Mouse (Mus musculus): Measurements from ENCODE around the gene Trim30b. TPM values are rescaled to one million over a fixed set of nuclear protein-coding genes. Genes with fewer than 3 reads are reported as not detected.
"Not testable (repeated sequence)": the region's sequence is repeated elsewhere in the genome, so short reads cannot be mapped to it uniquely, and the experiment has no call there.

Gene Trim30b
- polyA plus RNA-seq, 1 experiment from 2014 or later = not detected

GRCm38 (mm10) chr7:104348043-104348442 is 21.6 kb downstream of the Trim30b start:
- not testable (repeated sequence) for DNase-seq (ENCODE audit: low spot score); H3K9ac ChIP-seq (ENCODE audit: low read length); H3K4me2 ChIP-seq (ENCODE audit: low read depth); H3K36me3 ChIP-seq (ENCODE audit: control insufficient read depth, insufficient read depth, low read length); H3K9me3 ChIP-seq (ENCODE audit: control insufficient read depth, low read length); H3K27me3 ChIP-seq (ENCODE audit: control insufficient read depth, insufficient read depth, low read length); H3K27ac ChIP-seq (ENCODE audit: low read depth, low read length); H3K4me3 ChIP-seq (ENCODE audit: low read depth, low read length); ATAC-seq (ENCODE audit: insufficient read depth, low FRiP score, low TSS enrichment); H3K4me1 ChIP-seq (ENCODE audit: control insufficient read depth, insufficient read depth, low read length)
- WGBS = 91% methylated on average over 4 of the region's 4 CpGs

GRCm38 (mm10) chr7:104340744-104341143 is 28.9 kb downstream of the Trim30b start:
- H3K36me3 ChIP-seq (ENCODE audit: control insufficient read depth, insufficient read depth, low read length); H3K4me2 ChIP-seq (ENCODE audit: low read depth); H3K27me3 ChIP-seq (ENCODE audit: control insufficient read depth, insufficient read depth, low read length); H3K4me1 ChIP-seq (ENCODE audit: control insufficient read depth, insufficient read depth, low read length); DNase-seq (ENCODE audit: low spot score); H3K9ac ChIP-seq (ENCODE audit: low read length); H3K9me3 ChIP-seq (ENCODE audit: control insufficient read depth, low read length); H3K4me3 ChIP-seq (ENCODE audit: low read depth, low read length); H3K27ac ChIP-seq (ENCODE audit: low read depth, low read length); ATAC-seq (ENCODE audit: insufficient read depth, low FRiP score, low TSS enrichment): not testable (repeated sequence)
- WGBS = 94% methylated on average over 2 of the region's 4 CpGs

GRCm38 (mm10) chr7:104335547-104335946 is 34.1 kb downstream of the Trim30b start:
- H3K36me3 ChIP-seq (ENCODE audit: control insufficient read depth, insufficient read depth, low read length); H3K27me3 ChIP-seq (ENCODE audit: control insufficient read depth, insufficient read depth, low read length); DNase-seq (ENCODE audit: low spot score); H3K4me1 ChIP-seq (ENCODE audit: control insufficient read depth, insufficient read depth, low read length); H3K27ac ChIP-seq (ENCODE audit: low read depth, low read length); H3K9me3 ChIP-seq (ENCODE audit: control insufficient read depth, low read length); H3K9ac ChIP-seq (ENCODE audit: low read length); H3K4me3 ChIP-seq (ENCODE audit: low read depth, low read length); H3K4me2 ChIP-seq (ENCODE audit: low read depth); ATAC-seq (ENCODE audit: insufficient read depth, low FRiP score, low TSS enrichment): not testable (repeated sequence)
- 78% methylated on average over 3 of the region's 3 CpGs for WGBS

- not testable (repeated sequence) for H3K27me3 ChIP-seq (ENCODE audit: control insufficient read depth, insufficient read depth, low read length); H3K27ac ChIP-seq (ENCODE audit: low read depth, low read length); H3K36me3 ChIP-seq (ENCODE audit: control insufficient read depth, insufficient read depth, low read length); H3K4me2 ChIP-seq (ENCODE audit: low read depth); H3K9me3 ChIP-seq (ENCODE audit: control insufficient read depth, low read length); H3K4me1 ChIP-seq (ENCODE audit: control insufficient read depth, insufficient read depth, low read length); H3K9ac ChIP-seq (ENCODE audit: low read length); H3K4me3 ChIP-seq (ENCODE audit: low read depth, low read length); ATAC-seq (ENCODE audit: insufficient read depth, low FRiP score, low TSS enrichment); DNase-seq (ENCODE audit: low spot score)
- 100% methylated on average over 2 of the region's 2 CpGs for WGBS
Measured at GRCm38 (mm10) chr7:104329171-104329570, 40.5 kb downstream of the Trim30b start, which contains the start of gene Trim34b. Trim34b (plus strand) TSS chr7:104329471.

- DNase-seq (ENCODE audit: low spot score) (no peak), ATAC-seq (ENCODE audit: insufficient read depth, low FRiP score, low TSS enrichment) (no peak)
- H3K36me3 ChIP-seq (ENCODE audit: control insufficient read depth, insufficient read depth, low read length) = no peaks in the 10 kb centered on the region
- no peak overlapping the region for H3K4me3 ChIP-seq (ENCODE audit: low read depth, low read length)
- no peaks in the 10 kb centered on the region for H3K4me1 ChIP-seq (ENCODE audit: control insufficient read depth, insufficient read depth, low read length)
- no peak overlapping the region for H3K4me2 ChIP-seq (ENCODE audit: low read depth)
- no peak overlapping the region for H3K27ac ChIP-seq (ENCODE audit: low read depth, low read length)
- no peak overlapping the region for H3K9ac ChIP-seq (ENCODE audit: low read length)
- 89% methylated on average over 9 of the region's 9 CpGs for WGBS
- H3K9me3 ChIP-seq (ENCODE audit: control insufficient read depth, low read length) = no peaks in the 10 kb centered on the region
- H3K27me3 ChIP-seq (ENCODE audit: control insufficient read depth, insufficient read depth, low read length) = no peaks in the 10 kb centered on the region
Measured at GRCm38 (mm10) chr7:104322028-104322427, 47.7 kb downstream of the Trim30b start.

GRCm38 (mm10) chr7:104315369-104316080 is 54.2 kb downstream of the Trim30b start, which contains the start of gene Trim12a:
Trim12a (minus strand) TSS chr7:104315466.
- ATAC-seq (ENCODE audit: insufficient read depth, low FRiP score, low TSS enrichment) = not testable (repeated sequence)
- 40% methylated on average over 4 of the region's 4 CpGs for WGBS

GRCm38 (mm10) chr7:104314796-104315353 is 54.8 kb downstream of the Trim30b start:
- Histone ChIP-seq H3K4me3 (ENCODE audit: low read depth, low read length) (peak overlapping the region; percentile 12; the same call in 1 of the 2 replicates), H3K4me2 (ENCODE audit: low read depth) (peak overlapping the region; percentile 26), H3K27ac (ENCODE audit: low read depth, low read length) (no peak overlapping the region), H3K9ac (ENCODE audit: low read length) (no peak overlapping the region), H3K9me3 (ENCODE audit: control insufficient read depth, low read length) (no peaks in the 10 kb centered on the region), H3K36me3 (ENCODE audit: control insufficient read depth, insufficient read depth, low read length) (no peaks in the 10 kb centered on the region), H3K27me3 (ENCODE audit: control insufficient read depth, insufficient read depth, low read length) (no peaks in the 10 kb centered on the region), H3K4me1 (ENCODE audit: control insufficient read depth, insufficient read depth, low read length) (no peaks in the 10 kb centered on the region)
- WGBS = 22% methylated on average over 15 of the region's 15 CpGs
- ATAC-seq (ENCODE audit: insufficient read depth, low FRiP score, low TSS enrichment) (no peak), DNase-seq (ENCODE audit: low spot score) (peak; percentile 23)

More at GRCm38 (mm10) chr7:104315369-104316080, 54.2 kb downstream of the Trim30b start, which contains the start of gene Trim12a:
- not testable (repeated sequence) for H3K27ac ChIP-seq (ENCODE audit: low read depth, low read length); H3K4me1 ChIP-seq (ENCODE audit: control insufficient read depth, insufficient read depth, low read length); H3K9ac ChIP-seq (ENCODE audit: low read length); H3K9me3 ChIP-seq (ENCODE audit: control insufficient read depth, low read length); H3K27me3 ChIP-seq (ENCODE audit: control insufficient read depth, insufficient read depth, low read length); DNase-seq (ENCODE audit: low spot score); H3K36me3 ChIP-seq (ENCODE audit: control insufficient read depth, insufficient read depth, low read length)
- H3K4me3 ChIP-seq (ENCODE audit: low read depth, low read length) = peak within 1 kb of the TSS; percentile 12; the same call in 1 of the 2 replicates
- H3K4me2 ChIP-seq (ENCODE audit: low read depth) = peak within 1 kb of the TSS; percentile 26

Data from neural tube, embryonic 11.5 days (tissue).